Mouse (Mus musculus): ENCODE data around the gene Cxcr2.

- TF ChIP-seq CTCF (IDR thresholded peaks at IDR 0.05; ENCODE audit: low read depth, low read length), result no peak
- no peak for TF ChIP-seq EP300 (IDR thresholded peaks at IDR 0.05; ENCODE audit: insufficient read depth, low read depth, low read length)
- no peak for TF ChIP-seq POLR2A (IDR thresholded peaks at IDR 0.05; ENCODE audit: insufficient read depth, low read length)
Observed at GRCm38 (mm10) chr1:74199046-74199445, 45.3 kb downstream of the Cxcr2 start.
